Mouse (Mus musculus) activated CD4-positive, CD25-positive, alpha-beta regulatory T cell, adult 4 months (primary cell): Measurements from ENCODE around the gene Sestd1. TPM values are rescaled to one million over a fixed set of nuclear protein-coding genes. Genes with fewer than 3 reads are reported as not detected.

Experiments used
- ATAC-seq: one replicate; pipeline ENCODE4 v1.8.0; 2017
- polyA plus RNA-seq, 2 experiments: library from polyadenylated mRNA; unstranded; fragments of 100-300 nt; shearing (Covaris generic); gene quantifications; one replicate each; pipeline ENCODE4 v1.2.1; 2017

The Sestd1 gene
- polyA plus RNA-seq, 2 experiments from 2014 or later, result 0.11 TPM; not detected in 1

DNA sequence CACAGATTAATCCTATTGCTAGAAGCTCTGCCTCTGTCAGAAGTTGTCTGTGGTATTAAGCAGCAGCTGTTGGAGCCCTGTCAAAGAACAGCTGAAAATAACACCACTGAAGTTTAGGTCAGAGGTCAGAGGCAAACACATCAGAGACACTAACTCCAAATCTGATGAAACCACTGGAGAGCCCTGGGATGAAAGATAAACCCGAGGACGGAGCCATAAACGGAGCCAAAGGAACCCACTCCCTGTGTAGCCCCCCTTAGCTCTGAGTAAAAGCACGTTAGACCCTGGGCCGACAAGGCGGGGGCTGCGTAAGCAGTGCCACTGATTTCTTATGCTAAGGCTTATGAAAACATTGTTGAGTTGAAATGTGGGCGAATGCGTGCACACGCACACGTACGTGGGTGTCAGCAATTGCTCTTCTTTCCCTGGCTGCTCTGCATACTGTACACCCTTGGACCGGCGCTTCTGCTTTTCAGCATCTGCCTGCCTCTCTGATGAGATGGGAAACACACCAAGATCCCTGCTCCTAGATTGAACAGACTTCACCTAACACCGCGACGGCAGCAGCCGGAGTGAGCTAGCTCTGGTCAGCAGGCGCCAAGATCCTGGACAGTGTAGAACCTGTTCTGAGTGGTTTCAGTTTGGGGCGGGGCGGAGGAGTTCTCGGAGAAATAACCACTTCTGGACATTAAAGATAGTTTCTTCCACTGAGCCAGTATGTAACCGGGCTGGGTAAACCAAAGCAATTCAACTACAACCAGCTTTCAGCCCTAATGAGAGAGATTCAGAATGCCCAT is 108.8 kb downstream of the Sestd1 start:
- no peak for ATAC-seq

DNA sequence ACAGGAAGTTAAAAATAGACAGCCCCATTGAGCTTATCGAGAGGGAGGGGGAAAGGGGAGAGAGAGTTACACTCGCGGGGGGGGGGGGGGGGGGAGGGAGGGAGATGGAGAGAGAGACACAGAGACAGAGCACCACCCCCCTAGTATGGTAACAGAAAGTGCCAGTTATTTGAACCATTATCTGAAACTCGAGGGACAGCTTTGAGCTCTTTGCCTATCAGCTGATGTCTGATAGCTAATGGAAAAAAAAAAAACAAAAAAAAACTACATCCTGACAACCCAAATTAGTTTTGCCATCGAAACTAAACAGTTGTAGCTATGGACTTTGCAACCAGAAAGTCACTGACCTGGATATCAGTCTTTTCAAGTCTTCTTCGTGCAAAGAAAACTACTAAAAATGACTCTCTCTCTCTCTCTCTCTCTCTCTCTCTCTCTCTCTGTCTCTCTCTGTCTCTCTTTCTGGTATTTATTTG is 109.7 kb downstream of the Sestd1 start, which contains the start of gene Ccdc141:
Gene Ccdc141 (minus strand): TSS at position 4 of the 473 bp plus-strand sequence.
- ATAC-seq, result peak; percentile 61

DNA sequence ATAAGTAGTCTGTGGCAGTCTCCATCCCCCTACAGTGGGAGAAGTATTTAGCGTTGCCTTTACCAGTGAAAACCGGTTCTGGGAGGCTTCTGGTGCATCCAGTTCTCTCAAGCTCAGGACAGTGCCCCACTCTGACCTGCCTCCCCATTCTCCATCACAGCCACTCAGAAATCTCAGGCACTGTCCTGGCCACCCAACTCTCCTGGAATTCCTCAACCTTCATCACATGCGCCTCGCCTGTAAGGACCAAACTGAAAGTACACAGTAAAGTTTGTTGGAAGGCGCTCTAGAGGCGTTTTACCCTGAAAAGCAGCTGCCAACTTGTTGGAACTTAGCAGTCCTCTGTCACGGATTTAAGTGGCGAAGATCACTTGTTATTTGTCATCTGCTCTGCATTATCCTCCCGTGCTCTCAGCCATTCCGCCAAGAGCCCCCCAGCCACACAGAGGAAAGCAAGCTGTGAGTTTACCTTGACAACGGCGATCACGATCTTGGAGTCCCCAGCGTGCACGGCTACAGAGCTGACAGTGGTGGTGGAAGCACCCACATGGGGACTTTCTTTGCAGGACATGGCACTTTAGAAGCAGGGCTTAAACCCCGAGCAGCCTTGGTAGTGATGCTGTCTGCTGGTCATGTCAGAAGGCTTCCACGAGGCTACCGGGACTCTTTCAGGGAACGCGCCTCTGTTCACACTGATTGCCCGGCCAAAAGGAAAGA is 110.3 kb downstream of the Sestd1 start:
- ATAC-seq, result peak; percentile 63

DNA sequence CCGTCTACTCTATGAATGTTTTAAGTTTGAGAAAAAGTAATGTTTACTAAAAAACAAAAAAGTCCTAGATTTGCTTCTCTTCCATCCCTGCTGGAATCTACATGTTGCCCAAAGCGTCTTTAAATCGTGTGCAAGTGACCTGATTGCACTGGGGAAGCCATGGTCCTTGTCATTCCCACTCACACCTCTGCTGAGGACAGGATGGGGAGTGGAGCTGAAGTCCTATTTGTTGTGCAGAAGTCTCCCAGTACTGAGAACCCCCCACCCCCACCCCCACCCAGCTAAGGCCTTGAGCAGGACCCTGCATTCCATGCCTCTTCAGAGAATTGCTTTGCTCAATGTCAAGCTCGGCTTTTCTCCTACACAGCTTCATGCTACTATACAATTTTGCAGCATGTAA is 111.2 kb downstream of the Sestd1 start:
- no peak for ATAC-seq

DNA sequence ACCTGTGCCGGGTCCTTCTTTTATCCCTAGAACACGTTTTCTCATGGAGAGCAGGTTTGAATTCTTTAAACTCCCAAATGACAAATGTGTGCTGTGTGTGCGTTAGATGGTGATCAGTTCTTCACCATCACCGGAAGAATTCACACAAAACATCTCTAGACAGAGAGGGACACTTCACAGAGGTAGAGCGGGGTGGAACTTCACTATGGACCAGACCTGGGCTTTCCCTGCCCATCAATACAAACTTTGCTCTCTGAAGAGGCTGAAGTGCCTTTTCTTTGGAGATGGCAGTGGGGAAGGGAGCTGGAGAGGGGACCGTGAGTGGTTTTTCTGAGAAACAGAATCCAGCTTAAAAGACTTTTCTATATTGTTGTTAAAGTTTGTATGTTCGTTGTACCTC is 111.6 kb downstream of the Sestd1 start:
- no peak for ATAC-seq

DNA sequence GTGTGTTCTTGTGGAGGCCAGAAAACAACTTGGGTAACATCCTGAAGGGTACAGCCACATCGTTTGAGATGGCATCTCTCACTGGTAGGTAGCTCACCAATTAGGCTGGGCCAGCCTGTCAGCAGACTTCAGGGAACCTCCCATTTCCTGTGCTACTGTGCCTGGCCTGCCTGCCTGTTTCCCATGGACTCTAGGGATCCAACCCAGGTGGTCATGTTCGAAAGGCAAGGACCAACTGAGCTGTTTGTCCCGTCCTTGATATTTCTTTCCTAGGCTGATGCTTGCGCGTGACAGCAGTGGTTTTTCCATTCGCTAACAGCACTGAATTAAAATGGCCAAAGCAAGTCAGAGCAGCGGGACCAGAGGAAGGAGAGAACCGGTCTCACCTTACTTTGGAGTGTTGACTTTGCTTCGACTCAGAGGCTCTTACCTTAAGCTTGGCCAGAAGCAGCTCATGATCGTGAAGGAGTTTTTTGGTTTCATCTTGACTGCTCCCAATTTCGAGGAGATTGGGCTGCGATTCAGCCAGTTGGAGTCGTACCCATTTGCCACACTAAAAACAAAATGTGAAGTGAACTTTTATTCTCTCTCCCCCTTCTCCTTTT is 112.2 kb downstream of the Sestd1 start:
- ATAC-seq, result no peak

DNA sequence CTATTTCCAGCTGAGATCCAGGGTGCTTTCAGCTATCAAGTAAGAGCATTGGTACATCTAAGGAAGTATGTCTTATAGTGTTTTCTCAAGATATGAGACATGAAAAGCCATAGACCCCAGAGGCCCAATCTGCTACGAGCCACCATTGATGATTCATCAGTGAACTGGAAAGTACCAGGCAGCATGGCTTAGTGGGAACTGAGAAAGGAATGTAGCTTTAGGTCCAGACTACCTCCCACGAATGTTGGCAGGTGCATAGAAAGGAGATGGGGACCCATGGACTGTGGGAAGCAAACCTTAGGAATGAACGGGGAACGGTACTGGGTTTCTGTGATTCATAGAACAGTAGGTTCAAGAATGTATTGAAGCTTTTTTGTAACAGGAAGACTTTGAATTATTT is 114.0 kb downstream of the Sestd1 start:
- no peak for ATAC-seq

DNA sequence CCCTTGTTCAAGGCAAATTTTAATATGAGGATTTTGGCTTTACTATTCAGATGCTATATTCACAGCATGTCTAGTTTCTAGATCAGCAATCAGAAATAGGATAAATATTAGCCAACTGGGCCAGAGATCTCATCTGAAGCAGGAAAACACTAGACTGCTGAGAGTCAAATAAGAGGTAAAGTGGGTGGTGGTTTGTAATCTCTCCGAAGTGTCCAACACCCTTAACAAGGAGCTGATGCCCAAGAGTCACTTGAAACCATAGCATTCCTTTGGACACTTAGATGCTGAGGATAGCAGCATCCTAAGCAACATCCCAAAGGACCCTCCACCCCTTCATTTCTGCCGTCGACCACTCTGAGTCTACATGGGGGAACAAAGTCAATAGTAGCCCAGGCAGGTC is 115.7 kb downstream of the Sestd1 start:
- no peak for ATAC-seq

DNA sequence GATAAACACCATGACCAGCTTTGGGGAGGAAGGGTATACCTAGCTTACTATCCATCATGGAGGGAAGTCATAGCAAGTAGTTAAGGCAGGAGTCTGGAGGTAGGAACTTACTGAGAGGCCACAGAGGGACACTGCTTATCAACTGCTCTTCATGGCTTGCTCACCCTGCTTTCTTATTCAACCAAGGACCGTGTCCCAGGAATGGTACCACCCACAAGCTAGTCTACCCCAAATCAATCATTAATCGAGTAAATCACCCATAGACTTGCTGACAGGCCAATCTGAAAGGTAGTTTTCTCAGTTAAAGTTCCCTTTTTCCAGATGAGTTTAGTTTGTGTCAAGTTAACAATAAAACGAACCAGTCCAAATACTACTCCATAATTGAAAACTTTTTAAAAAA is 117.0 kb downstream of the Sestd1 start:
- ATAC-seq, result no peak

DNA sequence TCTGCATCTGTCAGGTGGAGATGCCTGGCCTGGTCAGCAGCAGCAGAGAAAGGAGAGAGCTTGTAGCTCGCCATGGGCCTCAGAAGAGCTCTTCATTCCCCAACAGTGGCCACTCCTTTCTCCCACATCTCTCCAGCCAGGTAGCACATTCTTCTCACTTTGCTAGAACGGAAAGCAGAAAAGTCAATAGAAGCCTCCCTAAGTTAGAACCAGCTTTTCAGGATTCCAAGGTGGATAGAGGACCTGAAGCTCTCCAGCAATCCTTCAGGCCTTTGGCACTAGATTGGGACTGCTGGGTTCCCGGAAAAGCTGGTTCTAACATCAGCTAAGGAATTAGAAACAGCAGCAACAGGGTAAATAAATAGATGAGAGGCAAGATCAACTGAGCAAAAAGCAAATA is 118.3 kb downstream of the Sestd1 start:
- ATAC-seq, result no peak

DNA sequence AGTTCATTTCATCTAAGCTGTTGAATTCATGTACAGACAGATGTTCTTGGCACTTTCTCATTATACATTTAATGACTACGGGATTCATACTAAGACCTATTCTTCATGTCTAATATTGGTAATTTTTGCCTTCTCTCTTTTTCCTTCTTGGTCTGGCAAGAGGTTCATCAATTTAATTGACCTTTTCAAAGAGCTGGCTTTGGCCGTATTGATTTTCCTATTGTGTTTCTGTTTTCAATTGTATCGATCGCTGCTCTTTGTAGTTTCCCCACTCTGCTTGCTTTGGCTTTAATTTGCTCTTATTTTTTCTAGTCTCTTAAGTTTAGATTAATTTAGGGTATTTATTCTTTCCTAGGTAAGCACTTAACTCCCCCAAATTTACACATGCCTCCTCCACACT is 122.8 kb downstream of the Sestd1 start:
- no peak for ATAC-seq

DNA sequence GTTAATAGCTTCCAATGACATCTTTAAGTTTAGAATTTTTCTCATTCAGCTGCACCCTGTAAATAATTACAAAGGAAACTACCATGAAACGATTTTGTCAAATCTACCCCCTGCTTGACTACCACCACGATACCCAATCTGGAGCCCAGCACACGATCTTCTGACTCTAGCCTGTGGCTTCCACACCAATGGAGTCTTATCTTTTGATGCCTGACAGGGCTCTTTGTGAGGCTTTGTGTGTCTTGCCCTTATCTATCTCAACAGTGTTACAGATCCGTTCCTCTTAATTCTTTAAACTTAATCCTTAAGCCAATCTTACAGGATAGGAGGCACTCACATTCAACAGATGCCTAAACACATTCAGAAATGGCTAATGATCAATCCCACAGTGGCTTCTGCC is 126.3 kb downstream of the Sestd1 start:
- no peak for ATAC-seq

DNA sequence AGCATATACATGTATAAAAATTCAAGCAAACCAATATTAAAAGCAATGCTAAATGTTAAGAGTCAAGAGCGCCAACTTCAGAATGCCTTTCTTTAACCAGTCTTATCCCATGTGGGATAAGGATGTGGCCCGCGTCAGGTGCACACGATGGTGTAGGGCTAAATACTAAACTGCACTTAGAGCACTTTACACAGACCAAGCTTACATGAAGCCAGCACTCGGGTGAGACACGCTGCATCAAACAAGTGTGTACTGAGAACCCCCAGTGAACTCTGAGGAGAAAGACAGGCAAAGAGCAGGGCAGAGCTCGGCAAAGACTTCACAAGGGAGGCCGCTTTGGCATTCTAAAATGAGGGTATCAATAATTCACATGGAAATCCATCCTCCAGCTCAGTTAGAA is 129.1 kb downstream of the Sestd1 start:
- no peak for ATAC-seq

DNA sequence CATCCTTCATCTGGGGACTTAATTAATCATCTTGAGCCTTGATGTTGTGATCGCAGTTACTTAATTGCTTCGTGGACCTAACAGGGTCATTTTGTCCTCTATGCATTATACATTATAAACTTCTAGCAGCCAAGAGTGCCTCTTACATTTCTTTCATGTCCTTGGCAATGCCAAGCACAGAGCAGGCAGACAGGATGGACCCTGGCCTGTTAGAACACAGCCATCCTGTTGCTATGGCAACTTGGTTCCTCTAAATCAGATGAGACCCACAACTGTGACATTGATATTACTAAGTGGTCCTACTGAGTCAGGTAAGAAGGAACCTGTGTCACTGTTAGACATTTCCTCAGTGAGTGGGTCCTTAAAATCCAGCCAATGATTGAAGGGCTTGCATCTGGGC is 130.8 kb downstream of the Sestd1 start:
- ATAC-seq, result no peak

DNA sequence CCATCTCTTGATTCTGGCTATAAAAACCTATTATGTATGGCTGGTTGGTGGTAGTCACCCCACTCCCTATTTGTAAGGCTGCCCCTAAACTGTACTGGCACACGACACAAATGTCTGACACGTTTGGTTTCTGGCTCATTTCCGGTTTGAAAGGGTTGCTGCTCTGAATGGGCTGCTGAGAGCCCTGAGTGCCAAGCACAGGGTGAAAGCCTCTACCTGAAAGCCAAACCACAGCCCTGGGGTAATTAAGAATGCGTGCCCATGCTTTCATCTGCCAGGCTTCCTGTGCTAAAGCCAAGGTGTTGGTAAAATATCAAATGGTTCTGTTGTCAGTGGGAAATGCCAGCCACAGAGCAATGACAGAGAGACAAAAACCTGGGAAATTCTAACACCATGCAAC is 132.2 kb downstream of the Sestd1 start:
- no peak for ATAC-seq

DNA sequence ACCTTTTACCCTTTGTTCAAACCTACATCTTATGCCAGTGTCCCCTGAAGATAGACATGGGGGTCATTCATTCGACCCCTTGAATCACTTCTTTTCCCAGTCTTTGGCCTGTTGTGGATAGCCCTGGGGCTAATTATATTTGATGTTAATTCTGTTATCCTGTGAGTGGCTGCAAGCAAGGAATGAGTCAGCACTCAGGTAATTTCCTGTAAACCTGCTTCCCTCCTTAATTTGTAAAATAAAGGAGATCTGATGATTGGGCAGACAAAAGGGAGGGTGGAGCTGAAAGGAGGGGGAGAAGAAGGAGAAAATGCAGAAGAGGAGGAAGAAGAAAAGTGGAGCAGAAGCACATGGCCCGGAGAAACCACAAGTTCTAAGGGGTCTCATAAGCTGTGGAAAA is 133.4 kb downstream of the Sestd1 start:
- ATAC-seq, result no peak

DNA sequence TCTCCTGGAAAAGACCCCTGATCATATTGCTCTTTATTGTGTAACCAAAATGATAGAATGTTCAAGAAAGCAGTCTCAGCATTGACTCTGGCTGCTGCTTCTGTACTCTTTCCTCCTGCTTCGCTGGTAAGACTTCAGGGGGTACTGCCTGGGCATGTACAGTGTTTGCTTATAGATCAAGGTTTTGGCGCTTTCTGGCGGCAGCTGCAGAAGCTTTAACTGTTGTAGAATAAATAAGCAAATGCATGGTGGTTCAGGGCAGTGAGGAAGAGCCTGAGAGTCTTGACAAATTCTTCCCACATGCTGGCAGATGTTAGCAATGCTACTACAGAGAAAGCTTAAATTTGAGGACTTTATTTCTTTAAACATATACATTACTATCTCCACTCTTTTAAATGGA is 134.1 kb downstream of the Sestd1 start:
- ATAC-seq, result no peak

DNA sequence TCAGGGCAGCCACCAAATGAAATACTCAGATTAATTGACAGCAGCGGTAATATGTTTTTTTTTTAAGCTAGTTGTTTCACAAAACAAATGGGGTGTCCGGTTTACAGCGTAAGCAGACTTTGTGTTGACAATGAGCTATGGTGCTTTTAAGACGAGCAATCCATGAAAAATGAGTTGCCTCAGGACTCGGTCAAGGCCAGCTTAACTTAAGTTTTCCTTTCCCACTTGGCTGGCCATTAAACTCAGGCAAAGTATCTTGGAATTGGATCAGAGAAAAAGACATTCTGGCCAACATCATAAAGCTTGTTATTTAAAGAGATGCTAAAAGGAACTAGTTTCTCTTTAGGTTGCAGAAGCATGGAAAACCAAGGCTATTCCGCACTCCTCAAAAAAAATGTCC is 136.9 kb downstream of the Sestd1 start:
- ATAC-seq, result no peak

DNA sequence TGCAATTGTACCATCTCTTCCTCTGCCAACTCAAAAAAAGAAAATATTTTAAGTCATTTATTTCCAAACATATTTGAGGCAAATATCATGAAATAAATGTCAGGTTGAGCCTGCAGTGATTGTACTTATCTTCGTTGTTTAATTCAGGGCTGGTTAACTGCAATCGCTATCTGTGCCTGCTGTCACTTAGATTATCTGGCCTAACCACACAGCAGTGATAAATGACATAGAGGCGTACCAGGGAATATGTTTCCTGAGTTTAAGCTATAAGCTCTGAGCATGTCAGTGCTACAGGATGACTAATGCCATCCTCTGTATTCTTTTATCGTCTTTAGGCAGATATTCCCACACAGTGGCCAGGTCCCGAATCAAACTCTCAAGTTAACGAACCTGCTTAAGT is 141.5 kb downstream of the Sestd1 start:
- no peak for ATAC-seq

DNA sequence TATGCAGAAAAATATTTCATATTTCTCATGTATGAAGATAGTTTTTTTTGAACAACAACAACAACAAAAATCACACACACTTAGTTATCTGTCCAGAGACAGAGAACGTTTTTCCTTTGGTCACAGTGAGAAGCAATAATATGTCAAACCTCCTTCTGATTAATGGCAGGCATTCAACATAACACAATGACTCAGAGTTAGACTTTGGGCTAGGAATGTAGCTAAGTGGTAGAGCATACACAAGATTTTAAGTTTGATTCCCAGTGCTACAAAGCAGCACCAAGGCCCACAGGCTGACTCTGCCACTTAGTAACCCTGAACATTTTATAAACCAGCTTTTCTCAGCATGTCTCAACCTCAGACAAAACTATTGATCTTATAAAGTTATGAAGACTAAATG is 145.5 kb downstream of the Sestd1 start:
- ATAC-seq, result no peak

DNA sequence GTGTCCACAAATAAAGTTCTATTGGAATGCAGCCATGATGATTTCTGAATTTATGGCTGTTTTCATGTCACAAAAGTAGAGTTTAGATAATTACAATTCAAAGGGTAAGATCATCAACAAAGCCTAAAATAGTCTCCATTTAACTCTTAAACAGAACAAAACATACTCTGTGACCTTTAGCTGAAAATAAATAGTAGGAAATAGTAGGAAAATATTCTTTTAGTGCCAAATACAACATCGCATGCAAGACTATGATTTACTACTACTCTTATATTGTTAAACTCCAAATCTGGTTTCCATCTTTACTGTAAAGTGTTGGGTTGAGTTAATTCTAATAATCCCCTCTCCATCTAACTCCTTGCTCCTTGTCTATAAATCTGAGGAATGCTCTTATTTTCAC is 147.0 kb downstream of the Sestd1 start:
- ATAC-seq, result no peak
